Mouse (Mus musculus) 3T3-L1 (cell line): ENCODE results near the gene Heatr1.
"Not testable (repeated sequence)": the region's sequence is repeated elsewhere in the genome, so short reads cannot be mapped to it uniquely, and the experiment has no call there.

Experiments used
- DNase-seq: peaks from one replicate; pipeline ENCODE4 v3.0.0-alpha.2; 2015; ENCODE audit warnings: low read depth, low spot score

Heatr1 gene

GRCm38 (mm10) chr13:12454686-12455390 lies 60.0 kb downstream of the Heatr1 start:
- no peak for DNase-seq

- DNase-seq = no peak
Observed at GRCm38 (mm10) chr13:12456711-12457110, 61.9 kb downstream of the Heatr1 start.

GRCm38 (mm10) chr13:12460443-12460842 lies 65.6 kb downstream of the Heatr1 start:
- DNase-seq = peak; percentile 91

DNA sequence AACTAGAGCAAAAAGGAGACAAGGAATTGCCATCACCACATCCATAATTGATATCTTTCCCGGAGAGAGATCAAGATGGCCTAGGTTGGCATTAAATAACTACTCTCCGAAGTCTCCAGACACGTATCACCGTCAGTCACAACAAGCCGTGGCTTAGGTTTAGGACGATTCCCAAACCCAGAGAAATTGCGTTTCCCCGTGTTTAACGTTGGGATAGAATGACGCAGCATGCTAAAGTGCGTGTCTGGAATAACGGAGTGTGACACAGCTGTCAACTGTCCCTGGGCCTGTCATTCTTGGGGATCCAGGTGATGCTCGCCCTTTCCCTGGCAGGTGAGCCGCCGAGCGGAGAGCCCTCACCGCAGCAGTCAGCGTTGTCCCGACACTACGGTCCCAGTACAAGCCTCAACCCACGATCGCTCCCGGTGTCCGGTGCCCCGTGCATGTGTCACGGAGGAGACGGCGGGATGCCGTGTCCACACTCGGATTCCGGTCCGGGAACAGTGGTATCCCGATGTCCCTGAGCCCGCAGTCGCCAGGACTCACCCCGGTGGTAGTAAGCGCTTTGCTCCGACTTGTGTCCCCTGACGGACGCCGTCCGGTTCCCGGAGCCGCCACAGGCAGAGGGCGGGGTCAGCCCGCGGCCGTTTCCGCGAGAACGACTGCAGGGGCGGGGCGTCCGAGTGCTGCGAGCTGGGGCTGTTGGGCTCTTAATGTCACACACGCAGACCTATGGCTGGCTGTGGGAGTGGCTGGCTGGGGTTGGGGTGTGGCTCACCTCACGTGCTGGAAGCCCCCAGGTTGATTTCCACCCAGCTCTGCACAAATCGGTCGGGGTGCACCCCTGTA lies 66.3 kb downstream of the Heatr1 start:
- DNase-seq = peak; percentile 90

DNA sequence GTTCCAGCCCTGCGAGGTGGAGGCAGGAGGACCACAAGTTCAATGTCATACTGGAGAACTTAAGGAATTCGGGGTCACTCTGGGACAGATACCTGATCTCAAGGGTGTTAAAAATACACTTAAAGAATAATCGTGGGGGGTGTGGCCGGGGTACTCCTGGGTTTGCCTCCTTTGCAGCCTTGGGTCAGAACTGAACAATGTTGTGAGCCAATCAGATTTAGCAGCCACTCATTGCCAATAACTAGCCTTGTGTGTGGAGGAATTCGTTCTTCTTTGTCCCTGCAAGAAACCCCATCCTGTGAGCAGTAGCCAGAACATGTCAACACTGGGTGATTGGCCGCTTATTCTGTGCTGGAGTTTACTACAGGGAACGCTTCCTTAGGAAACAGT lies 66.9 kb downstream of the Heatr1 start:
- DNase-seq = peak; percentile 56

DNA sequence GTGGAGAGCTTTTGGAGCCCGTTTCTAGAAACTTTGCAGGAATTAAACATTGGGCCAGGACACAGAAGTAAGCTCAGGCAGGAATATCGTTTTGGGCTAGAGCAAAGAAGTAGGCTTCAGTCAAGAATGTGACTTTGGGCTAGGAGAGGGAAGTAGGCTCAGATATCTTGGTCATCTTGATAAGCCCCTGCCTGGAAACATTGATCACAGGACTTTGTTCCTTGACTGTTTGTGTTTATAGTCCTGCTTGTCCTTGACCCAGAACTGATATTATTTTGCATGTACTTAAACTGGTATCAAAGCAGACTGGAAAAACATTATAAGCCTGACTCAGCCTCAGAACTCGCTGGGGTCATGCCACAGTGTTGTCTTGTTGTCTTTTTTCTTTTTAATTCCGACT lies 67.8 kb downstream of the Heatr1 start:
- DNase-seq = no peak

DNA sequence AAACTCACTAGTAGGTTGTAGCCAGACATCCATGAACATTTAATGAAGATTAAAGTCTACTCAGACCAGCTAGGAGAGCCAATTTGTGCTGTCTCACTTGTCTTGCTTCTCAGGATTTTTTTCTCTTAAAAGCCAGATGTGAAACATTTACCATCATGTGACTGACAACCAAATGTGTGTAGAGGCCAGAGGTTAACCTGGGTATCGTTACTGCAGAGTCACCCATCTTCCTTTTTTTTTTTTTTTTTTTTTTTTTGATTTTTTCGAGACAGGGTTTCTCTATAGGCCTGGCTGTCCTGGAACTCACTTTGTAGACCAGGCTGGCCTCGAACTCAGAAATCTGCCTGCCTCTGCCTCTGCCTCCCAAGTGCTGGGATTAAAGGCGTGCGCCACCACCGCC lies 69.3 kb downstream of the Heatr1 start:
- not testable (repeated sequence) for DNase-seq

DNA sequence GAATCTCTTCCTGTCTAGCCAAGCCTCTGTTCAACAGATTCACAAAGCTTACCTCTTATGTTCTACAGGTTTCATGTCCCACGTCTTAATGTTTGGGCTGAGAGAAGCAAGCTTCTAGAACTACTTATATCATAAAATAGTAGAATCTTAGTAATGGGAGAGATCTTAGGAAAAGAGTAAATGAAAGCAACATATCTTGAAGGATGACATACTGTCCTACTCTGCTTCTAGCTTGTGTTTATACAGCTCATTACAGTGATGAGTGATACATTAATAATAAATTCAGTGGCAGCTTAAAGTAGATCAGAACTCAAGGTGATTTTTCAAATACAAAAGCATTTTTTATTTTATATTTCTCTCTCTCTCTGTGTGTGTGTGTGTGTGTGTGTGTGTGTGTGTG lies 70.0 kb downstream of the Heatr1 start, which contains the start of gene Lgals8:
Gene Lgals8, minus strand, starts transcription at position 101 of the 400 bp plus-strand sequence.
- no peak for DNase-seq

DNA sequence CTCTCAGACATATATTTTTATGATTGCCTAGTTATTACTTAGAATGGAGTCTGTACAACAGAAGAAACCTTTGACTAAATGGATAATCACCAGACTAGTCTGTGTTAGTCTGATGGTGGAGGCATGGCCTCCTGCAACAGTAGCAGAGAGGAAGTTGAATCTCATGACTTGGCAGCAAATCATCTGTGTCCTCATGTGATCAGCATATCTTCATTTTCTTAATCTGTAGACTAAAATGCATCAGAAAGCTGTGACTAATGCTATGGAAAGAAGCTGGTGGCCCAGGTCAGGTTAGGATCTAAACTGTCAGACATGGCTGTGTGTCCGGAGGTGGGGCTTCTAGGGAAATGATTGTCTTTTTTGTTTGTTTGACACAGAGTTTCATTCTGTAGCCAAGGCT lies 73.7 kb downstream of the Heatr1 start:
- peak; percentile 48 for DNase-seq

DNA sequence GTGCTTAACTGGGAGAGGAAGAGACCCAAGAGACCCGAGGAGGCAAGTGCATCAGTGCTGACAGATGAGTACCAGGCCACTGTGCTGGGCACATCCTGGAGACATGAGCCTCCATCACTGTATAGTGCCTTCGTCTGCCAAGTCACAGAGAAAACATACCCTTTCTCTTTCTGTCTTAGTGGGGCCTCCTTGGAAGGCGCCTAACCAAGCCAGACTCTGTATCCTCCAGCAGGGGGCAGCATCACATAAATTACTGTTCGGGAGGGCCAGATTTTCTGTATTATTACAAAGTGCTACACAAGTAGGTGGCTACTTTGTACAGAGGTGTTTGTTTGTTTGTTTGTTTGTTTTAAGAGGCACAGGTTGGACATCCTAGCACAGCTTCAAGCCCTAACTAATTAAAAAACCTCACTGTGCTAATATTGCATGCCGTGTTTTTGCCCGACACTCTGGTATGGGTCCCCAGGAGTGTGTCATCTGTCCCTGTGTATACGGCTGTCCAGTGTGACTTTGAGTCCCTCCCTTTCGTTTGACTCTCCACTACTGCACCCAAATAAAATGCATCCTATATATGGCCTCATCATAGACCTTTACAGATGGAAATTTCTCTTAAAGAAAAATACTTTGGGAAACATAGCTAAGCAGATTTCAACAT lies 79.0 kb downstream of the Heatr1 start:
- DNase-seq = peak; percentile 83

DNA sequence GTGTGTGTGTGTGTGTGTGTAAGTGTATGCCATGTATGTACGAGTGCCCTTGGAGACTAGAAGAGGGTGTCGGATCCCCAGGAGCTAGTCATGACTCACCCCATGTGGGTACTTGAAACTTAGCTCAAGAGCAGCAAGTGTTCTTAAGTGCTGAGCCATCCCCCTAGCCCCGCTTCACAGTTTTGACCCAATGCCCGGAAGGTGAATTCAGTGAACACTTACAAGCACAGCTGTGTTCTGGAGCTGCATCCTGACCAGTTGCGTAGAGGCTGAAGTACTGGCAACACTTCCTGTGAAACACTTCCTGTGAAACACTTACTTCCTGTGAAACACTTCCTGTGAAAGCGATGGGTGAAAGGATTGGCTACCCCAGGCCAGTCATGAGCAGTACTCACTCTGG lies 80.4 kb downstream of the Heatr1 start:
- no peak for DNase-seq

DNA sequence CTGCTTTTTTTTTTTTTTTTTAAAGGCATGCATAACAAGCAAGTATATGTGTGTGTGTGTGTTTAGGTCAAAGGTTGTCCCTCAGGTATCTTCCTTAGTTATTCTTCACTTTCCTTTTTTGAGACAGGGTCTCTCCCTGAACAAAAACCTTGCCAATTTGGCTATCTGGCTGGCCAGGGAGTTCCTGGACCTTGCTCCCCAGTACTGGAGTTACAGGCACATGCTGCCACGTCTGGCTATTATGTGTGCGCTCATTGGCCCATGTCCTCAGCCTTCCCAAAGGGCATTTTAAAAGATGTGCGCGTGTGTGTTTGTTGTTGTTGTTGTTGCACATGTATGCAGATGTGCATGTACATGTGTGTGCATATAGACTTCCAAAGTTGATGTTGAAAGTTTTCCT lies 82.1 kb downstream of the Heatr1 start:
- no peak for DNase-seq

DNA sequence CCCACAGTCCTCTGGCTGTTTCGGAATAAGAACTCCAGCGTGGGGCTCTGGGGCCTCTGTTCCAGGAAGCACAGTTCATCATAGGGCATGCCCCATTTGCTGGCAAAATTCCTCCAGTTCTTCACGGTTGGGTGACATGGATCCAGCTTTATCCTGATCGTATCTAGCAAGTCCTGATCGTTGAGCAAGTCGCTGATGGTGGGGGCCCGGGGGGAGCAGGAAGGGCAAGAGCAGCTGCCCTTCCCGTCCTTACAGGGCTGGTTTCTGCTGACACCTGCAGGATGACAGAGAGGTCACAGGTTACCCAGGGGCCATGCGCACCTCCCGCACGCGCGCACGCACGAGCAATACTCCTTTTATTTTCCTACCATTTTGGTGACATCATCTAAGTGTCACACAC lies 83.5 kb downstream of the Heatr1 start:
- DNase-seq = no peak

DNA sequence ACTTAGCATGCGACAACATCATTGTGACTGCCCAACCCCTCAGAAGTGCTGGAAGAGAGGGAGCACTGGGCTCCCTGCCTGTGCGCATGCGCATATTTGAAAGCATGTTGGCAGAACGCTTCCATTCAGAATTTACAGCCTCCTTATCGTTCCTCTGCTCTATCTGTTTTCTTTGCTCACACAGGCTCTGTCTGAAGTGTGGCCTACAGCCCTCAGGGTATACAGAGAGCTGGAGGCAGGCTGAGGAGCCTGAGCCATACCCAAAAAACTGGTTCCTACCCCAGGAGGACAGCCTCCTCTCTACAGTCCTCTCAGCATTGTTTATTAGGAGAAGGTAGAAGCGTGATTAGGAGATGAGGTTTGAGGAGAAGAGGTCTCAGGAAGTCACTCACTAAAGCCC lies 85.0 kb downstream of the Heatr1 start:
- no peak for DNase-seq

GRCm38 (mm10) chr13:12485197-12485596 lies 90.4 kb downstream of the Heatr1 start:
- peak; percentile 34 for DNase-seq

GRCm38 (mm10) chr13:12485640-12486039 lies 90.8 kb downstream of the Heatr1 start:
- DNase-seq = no peak
